Mouse (Mus musculus): ENCODE measurements around the gene Tef. TPM values are rescaled to one million over a fixed set of nuclear protein-coding genes. Genes with fewer than 3 reads are reported as not detected.

Tef gene
- 11.0 and 12.9 TPM in 2 replicates for polyA plus RNA-seq (2014; fragmentation: Nextera tagmentation; extraction: Ambion mirVana)

GRCm38 (mm10) chr15:81802001-81802890 is at the start of gene Tef:
TSS of gene Tef (plus strand) at chr15:81802421.
- Histone ChIP-seq H3K4me2 (peak within 1 kb of the TSS; percentile 32), H3K36me3 (ENCODE audit: control insufficient read depth, insufficient read depth, low read length) (no peaks in the 10 kb centered on the region), H3K27me3 (ENCODE audit: control insufficient read depth, insufficient read depth, low read length) (no peaks in the 10 kb centered on the region), H3K4me3 (ENCODE audit: low read depth, low read length) (0 out of 2 replicates have a peak within 1 kb of the TSS, but pooled peaks have one; percentile 0), H3K4me1 (ENCODE audit: control insufficient read depth, insufficient read depth, low read length) (peaks cover 5% of the 10 kb centered on the region), H3K27ac (ENCODE audit: low read depth, low read length) (no peak within 1 kb of the TSS), H3K9ac (ENCODE audit: low read length) (peak within 1 kb of the TSS; percentile 1; the same call in 1 of the 2 replicates), H3K9me3 (ENCODE audit: control insufficient read depth, low read length) (no peaks in the 10 kb centered on the region)
- WGBS: 32% methylated on average over 19 of the region's 19 CpGs
- peak; percentile 94 for DNase-seq (ENCODE audit: low spot score, missing footprints)
- ATAC-seq (ENCODE audit: low FRiP score): peak; percentile 95

GRCm38 (mm10) chr15:81753669-81754068 is 48.6 kb upstream of the Tef start:
- no peak overlapping the region for H3K4me2 ChIP-seq
- DNase-seq (ENCODE audit: low spot score, missing footprints): no peak
- ATAC-seq (ENCODE audit: low FRiP score): no peak
- H3K9ac ChIP-seq (ENCODE audit: low read length): no peak overlapping the region
- H3K4me1 ChIP-seq (ENCODE audit: control insufficient read depth, insufficient read depth, low read length): no peaks in the 10 kb centered on the region; the same call in 1 of the 2 replicates
- H3K27me3 ChIP-seq (ENCODE audit: control insufficient read depth, insufficient read depth, low read length): no peaks in the 10 kb centered on the region
- H3K27ac ChIP-seq (ENCODE audit: low read depth, low read length): no peak overlapping the region
- H3K36me3 ChIP-seq (ENCODE audit: control insufficient read depth, insufficient read depth, low read length): peaks cover 6% of the 10 kb centered on the region; the same call in 1 of the 2 replicates
- 92% methylated on average over 9 of the region's 9 CpGs for WGBS
- no peak overlapping the region for H3K4me3 ChIP-seq (ENCODE audit: low read depth, low read length)
- H3K9me3 ChIP-seq (ENCODE audit: control insufficient read depth, low read length): no peaks in the 10 kb centered on the region

GRCm38 (mm10) chr15:81758701-81759100 is 43.5 kb upstream of the Tef start:
- H3K36me3 ChIP-seq (ENCODE audit: control insufficient read depth, insufficient read depth, low read length): 0 out of 2 replicates have a peak, but pooled peaks cover 6% of the 10 kb centered on the region
- 95% methylated on average over 5 of the region's 5 CpGs for WGBS

GRCm38 (mm10) chr15:81759542-81759941 is 42.7 kb upstream of the Tef start:
- Histone ChIP-seq H3K36me3 (ENCODE audit: control insufficient read depth, insufficient read depth, low read length) (0 out of 2 replicates have a peak, but pooled peaks cover 6% of the 10 kb centered on the region), H3K4me3 (ENCODE audit: low read depth, low read length) (no peak overlapping the region), H3K9ac (ENCODE audit: low read length) (no peak overlapping the region), H3K4me1 (ENCODE audit: control insufficient read depth, insufficient read depth, low read length) (no peaks in the 10 kb centered on the region), H3K27me3 (ENCODE audit: control insufficient read depth, insufficient read depth, low read length) (no peaks in the 10 kb centered on the region), H3K27ac (ENCODE audit: low read depth, low read length) (no peak overlapping the region), H3K9me3 (ENCODE audit: control insufficient read depth, low read length) (no peaks in the 10 kb centered on the region), H3K4me2 (no peak overlapping the region)
- WGBS: 98% methylated on average over 3 of the region's 3 CpGs
- ATAC-seq (ENCODE audit: low FRiP score) (no peak), DNase-seq (ENCODE audit: low spot score, missing footprints) (no peak)

More at GRCm38 (mm10) chr15:81758701-81759100, 43.5 kb upstream of the Tef start:
- no peak overlapping the region for H3K27ac ChIP-seq (ENCODE audit: low read depth, low read length)
- H3K9ac ChIP-seq (ENCODE audit: low read length): no peak overlapping the region
- H3K4me1 ChIP-seq (ENCODE audit: control insufficient read depth, insufficient read depth, low read length): no peaks in the 10 kb centered on the region
- DNase-seq (ENCODE audit: low spot score, missing footprints) (no peak), ATAC-seq (ENCODE audit: low FRiP score) (no peak)
- no peaks in the 10 kb centered on the region for H3K27me3 ChIP-seq (ENCODE audit: control insufficient read depth, insufficient read depth, low read length)
- no peak overlapping the region for H3K4me3 ChIP-seq (ENCODE audit: low read depth, low read length)
- H3K4me2 ChIP-seq: no peak overlapping the region
- no peaks in the 10 kb centered on the region for H3K9me3 ChIP-seq (ENCODE audit: control insufficient read depth, low read length)

GRCm38 (mm10) chr15:81760361-81761079 is 41.7 kb upstream of the Tef start:
- Histone ChIP-seq H3K4me1 (ENCODE audit: control insufficient read depth, insufficient read depth, low read length) (no peaks in the 10 kb centered on the region), H3K4me2 (no peak overlapping the region), H3K27ac (ENCODE audit: low read depth, low read length) (no peak overlapping the region), H3K4me3 (ENCODE audit: low read depth, low read length) (no peak overlapping the region), H3K36me3 (ENCODE audit: control insufficient read depth, insufficient read depth, low read length) (0 out of 2 replicates have a peak, but pooled peaks cover 2% of the 10 kb centered on the region), H3K9ac (ENCODE audit: low read length) (no peak overlapping the region), H3K9me3 (ENCODE audit: control insufficient read depth, low read length) (no peaks in the 10 kb centered on the region), H3K27me3 (ENCODE audit: control insufficient read depth, insufficient read depth, low read length) (no peaks in the 10 kb centered on the region)
- DNase-seq (ENCODE audit: low spot score, missing footprints): no peak
- 90% methylated on average over 5 of the region's 5 CpGs for WGBS
- ATAC-seq (ENCODE audit: low FRiP score): no peak

- Histone ChIP-seq H3K9me3 (ENCODE audit: control insufficient read depth, low read length) (no peaks in the 10 kb centered on the region), H3K27ac (ENCODE audit: low read depth, low read length) (no peak overlapping the region), H3K4me1 (ENCODE audit: control insufficient read depth, insufficient read depth, low read length) (no peaks in the 10 kb centered on the region), H3K27me3 (ENCODE audit: control insufficient read depth, insufficient read depth, low read length) (no peaks in the 10 kb centered on the region), H3K4me3 (ENCODE audit: low read depth, low read length) (no peak overlapping the region), H3K36me3 (ENCODE audit: control insufficient read depth, insufficient read depth, low read length) (0 out of 2 replicates have a peak, but pooled peaks cover 2% of the 10 kb centered on the region), H3K9ac (ENCODE audit: low read length) (no peak overlapping the region), H3K4me2 (no peak overlapping the region)
- WGBS: 86% methylated on average over 7 of the region's 7 CpGs
- DNase-seq (ENCODE audit: low spot score, missing footprints) (no peak), ATAC-seq (ENCODE audit: low FRiP score) (no peak)
Observed at GRCm38 (mm10) chr15:81761381-81761780, 40.8 kb upstream of the Tef start.

- Histone ChIP-seq H3K4me2 (no peak overlapping the region), H3K27ac (ENCODE audit: low read depth, low read length) (no peak overlapping the region), H3K9ac (ENCODE audit: low read length) (no peak overlapping the region), H3K36me3 (ENCODE audit: control insufficient read depth, insufficient read depth, low read length) (0 out of 2 replicates have a peak, but pooled peaks cover 2% of the 10 kb centered on the region), H3K9me3 (ENCODE audit: control insufficient read depth, low read length) (no peaks in the 10 kb centered on the region), H3K4me3 (ENCODE audit: low read depth, low read length) (no peak overlapping the region), H3K4me1 (ENCODE audit: control insufficient read depth, insufficient read depth, low read length) (no peaks in the 10 kb centered on the region), H3K27me3 (ENCODE audit: control insufficient read depth, insufficient read depth, low read length) (no peaks in the 10 kb centered on the region)
- 85% methylated on average over 3 of the region's 3 CpGs for WGBS
- ATAC-seq (ENCODE audit: low FRiP score) (no peak), DNase-seq (ENCODE audit: low spot score, missing footprints) (no peak)
Observed at GRCm38 (mm10) chr15:81761959-81762358, 40.3 kb upstream of the Tef start.

- H3K9me3 ChIP-seq (ENCODE audit: control insufficient read depth, low read length): no peaks in the 10 kb centered on the region
- H3K4me1 ChIP-seq (ENCODE audit: control insufficient read depth, insufficient read depth, low read length): no peaks in the 10 kb centered on the region
- no peak overlapping the region for H3K27ac ChIP-seq (ENCODE audit: low read depth, low read length)
- no peak overlapping the region for H3K4me3 ChIP-seq (ENCODE audit: low read depth, low read length)
- 91% methylated on average over 6 of the region's 6 CpGs for WGBS
- DNase-seq (ENCODE audit: low spot score, missing footprints) (no peak), ATAC-seq (ENCODE audit: low FRiP score) (no peak)
- H3K4me2 ChIP-seq: no peak overlapping the region
- no peak overlapping the region for H3K9ac ChIP-seq (ENCODE audit: low read length)
- H3K27me3 ChIP-seq (ENCODE audit: control insufficient read depth, insufficient read depth, low read length): no peaks in the 10 kb centered on the region
- H3K36me3 ChIP-seq (ENCODE audit: control insufficient read depth, insufficient read depth, low read length): peaks cover 7% of the 10 kb centered on the region; the same call in 1 of the 2 replicates
Observed at GRCm38 (mm10) chr15:81764573-81764972, 37.6 kb upstream of the Tef start.

All from midbrain, embryonic 11.5 days (tissue).